Mouse (Mus musculus): Measurements from ENCODE around the gene Elp6.
A peak's percentile ranks its signal among the peaks of the same experiment; 100 is the strongest.
"Not testable (repeated sequence)": the region's sequence is repeated elsewhere in the genome, so short reads cannot be mapped to it uniquely, and the experiment has no call there.

Elp6 gene

GRCm38 (mm10) chr9:110315904-110316303, 10.9 kb downstream of the Elp6 start:
- DNase-seq (ENCODE audit: low read depth, low spot score) = no peak

- no peak for DNase-seq (ENCODE audit: low read depth, low spot score)
Observed at GRCm38 (mm10) chr9:110316503-110316902, 11.5 kb downstream of the Elp6 start.

DNA sequence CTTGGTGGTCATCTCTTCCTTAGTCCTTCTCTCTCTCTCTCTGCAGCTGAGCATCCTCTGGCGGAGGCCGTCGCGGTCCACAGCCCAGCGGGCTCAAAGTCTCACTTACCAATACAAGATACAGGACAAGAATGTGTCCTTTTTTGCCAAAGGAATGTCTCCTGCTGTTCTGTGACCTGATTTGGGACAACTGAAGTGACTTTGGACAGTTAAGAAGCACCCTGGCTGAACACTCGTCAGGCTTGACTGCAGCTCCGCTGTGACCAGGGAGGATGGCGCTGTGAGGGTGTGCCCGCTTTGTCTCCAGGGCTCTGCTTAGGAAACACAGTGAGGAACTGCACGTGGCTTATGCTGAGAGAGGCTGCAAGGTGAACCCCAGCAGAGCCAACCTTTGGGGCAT, 15.8 kb downstream of the Elp6 start:
- DNase-seq (ENCODE audit: low read depth, low spot score) = no peak

DNA sequence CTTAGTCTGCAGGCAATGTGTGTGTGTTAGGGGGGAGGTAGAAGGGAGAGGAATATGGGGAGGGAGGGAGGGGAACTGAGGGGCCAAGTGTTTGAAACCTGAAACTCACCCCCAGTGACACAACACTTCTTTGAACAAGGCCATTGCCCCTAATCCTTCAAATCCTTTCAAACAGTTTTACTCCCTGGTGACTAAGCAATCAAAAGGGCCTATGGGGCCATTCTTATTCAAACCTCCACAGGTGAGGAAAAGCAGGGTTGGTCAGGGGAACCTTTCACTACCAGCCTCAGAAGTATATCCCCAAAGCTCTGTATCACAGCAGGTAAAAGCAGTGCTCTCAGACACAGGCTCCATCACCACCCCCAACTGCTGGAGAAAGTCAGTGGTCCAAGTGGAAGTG, 18.0 kb downstream of the Elp6 start:
- no peak for DNase-seq (ENCODE audit: low read depth, low spot score)

- DNase-seq (ENCODE audit: low read depth, low spot score) = no peak
Observed at GRCm38 (mm10) chr9:110324181-110324580, 19.2 kb downstream of the Elp6 start.

DNA sequence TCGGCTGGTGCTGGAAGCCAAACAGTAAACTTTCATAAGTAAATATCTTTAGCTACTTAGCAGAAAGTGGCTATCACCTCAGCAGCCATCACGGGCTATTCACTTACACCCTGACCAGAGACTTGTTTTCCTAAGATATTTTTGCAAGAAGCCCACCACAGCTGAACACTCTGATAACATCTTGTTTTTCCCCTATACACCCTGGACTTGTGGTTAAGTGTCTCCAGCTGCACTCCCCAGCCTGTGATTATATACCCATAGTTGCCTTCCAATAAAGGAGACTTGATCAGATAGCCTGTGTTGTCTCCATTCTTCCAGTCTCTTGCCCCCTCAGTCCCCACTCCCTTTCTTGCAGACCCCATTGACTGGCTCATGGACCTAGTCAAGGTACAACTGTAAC, 23.2 kb downstream of the Elp6 start:
- no peak for DNase-seq (ENCODE audit: low read depth, low spot score)

DNA sequence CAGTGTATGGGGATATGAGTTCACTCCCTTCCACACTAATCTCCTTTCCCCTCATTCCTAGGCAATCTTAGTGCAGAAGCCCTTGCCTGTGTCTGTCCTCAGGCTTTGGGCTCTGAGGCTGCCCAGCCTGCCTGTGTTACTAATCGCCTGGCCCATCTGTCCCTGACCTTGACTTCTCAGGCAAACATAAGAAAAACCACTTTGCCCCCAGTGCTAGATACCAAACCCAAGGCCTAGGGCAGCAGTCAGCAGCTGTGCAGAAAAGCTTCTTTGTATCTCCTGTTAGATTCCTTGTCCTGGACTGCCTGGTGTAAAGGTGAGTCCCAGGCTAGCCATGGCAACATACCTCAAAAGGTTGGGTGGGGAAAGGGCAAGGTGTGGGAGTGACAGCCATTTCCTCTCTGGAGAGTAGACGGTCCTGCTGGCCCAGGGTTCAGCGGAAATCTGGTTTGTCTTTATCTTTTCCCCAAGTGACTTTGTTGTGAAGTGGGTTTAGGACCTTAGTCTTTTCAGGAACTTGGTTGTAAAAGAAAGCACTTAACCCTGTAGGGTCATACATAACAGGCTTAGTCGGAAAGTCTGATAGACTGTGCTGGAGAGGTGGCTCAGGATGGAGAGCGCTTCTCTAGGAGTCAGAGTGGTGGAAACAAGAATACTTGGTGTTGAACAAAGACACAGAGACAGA, 24.1 kb downstream of the Elp6 start:
- DNase-seq (ENCODE audit: low read depth, low spot score) = peak; percentile 31

DNA sequence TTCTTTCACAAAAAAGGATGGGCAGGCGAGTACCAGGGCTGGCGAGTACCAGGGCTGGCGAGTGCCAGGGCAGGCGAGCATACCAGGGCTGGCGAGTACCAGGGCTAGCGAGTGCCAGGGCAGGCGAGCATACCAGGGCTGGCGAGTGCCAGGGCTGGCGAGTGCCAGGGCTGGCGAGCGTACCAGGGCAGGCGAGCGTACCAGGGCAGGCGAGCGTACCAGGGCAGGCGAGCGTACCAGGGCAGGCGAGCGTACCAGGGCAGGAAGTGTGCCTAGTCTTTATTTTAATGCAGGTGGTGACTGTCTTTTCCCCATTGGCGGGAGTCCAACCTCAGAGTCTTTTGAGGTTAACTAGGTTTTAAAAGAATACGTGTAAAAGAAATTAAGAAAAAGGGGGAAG, 24.7 kb downstream of the Elp6 start:
- DNase-seq (ENCODE audit: low read depth, low spot score) = peak; percentile 54

DNA sequence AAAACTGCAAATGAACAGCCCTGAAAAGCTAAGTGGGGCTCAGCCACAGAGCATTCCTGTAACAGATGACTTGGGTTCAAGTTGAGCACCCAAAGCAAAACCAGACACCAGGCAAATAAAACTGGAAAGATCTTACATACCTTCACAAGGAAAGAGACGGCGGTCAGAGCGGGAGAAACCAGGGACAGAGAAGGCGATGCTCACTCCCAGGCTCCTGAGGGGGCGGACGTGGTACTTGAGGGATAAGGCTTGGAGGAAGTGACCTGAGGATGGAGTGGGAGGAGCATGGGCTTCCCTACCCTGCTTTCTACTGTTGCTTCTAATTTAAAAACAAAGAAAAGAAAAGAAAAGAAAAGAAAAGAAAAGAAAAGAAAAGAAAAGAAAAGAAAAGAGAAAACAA, 25.4 kb downstream of the Elp6 start:
- DNase-seq (ENCODE audit: low read depth, low spot score) = no peak

DNA sequence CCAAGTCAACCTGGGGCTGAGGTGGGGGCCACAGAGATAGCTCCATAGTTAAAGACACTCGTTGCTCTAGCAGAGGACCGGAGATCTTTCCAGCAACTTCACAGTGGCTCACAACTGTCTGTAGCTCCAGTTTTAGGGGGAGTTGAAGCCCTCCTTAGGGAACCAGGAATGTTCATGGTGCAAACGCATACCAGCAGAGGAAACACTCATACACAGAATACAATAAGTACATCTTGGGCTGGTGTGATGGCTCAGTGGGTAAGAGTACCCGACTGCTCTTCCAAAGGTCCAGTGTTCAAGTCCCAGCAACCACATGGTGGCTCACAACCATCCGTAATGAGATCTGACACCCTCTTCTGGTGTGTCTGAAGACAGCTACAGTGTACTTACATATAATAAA, 25.9 kb downstream of the Elp6 start:
- DNase-seq (ENCODE audit: low read depth, low spot score) = not testable (repeated sequence)

GRCm38 (mm10) chr9:110333135-110333895, 28.3 kb downstream of the Elp6 start, which contains the start of gene Scap:
TSS of gene Scap (plus strand) at chr9:110333288.
- DNase-seq (ENCODE audit: low read depth, low spot score) = peak; percentile 95

GRCm38 (mm10) chr9:110333896-110334259, 28.9 kb downstream of the Elp6 start:
- DNase-seq (ENCODE audit: low read depth, low spot score) = no peak

DNA sequence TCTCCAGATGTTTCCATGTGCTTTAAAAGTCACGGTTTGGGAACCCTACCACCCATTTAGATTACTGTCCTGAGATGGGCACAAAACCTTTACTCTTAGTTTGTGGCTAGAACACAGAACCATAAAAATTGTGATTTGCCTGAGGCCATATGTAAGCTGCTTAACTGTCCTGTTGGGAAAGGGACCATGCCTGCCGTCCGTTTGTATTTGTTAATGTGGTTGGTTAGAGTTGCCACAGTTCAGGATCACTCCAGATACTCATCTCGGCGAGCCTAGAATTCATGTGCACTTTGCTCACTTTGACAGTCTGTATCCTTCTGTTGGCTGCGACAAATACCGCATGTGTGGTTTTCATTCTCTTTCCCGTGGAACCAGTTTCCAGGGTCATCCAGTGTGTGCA, 29.9 kb downstream of the Elp6 start:
- DNase-seq (ENCODE audit: low read depth, low spot score) = no peak

DNA sequence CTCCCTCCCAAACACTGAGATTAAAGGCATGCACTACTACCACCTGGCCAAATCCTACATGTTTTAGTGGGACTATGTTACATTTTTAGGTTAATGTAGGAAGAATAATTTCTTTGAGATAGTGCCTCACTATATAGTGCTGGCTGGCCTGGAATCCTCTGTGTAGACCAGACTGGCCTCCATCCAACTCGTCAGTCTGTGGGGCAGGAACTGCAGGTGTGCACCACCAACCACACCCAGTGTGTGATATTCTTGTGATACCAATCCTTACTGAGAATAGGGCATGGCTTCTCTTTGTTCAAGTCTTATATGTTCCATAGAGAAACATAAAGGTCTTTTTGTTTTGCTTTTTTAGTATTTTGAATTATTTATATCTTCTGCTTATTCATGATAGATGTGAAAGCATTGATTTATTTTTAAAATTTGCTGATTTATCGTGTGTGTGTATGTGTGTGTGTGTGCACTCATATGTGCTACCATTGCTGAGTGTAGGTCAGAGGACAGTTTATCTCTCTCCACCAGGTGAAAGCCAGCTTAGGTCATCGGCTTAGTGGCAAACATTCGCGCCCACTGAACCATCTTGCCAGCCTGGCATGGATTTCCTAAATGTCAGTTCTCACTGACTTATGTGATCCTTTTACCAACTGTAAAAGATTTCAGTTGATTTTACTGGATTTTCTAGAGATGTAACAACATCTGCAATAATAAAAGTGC, 35.2 kb downstream of the Elp6 start:
- DNase-seq (ENCODE audit: low read depth, low spot score) = no peak

- no peak for DNase-seq (ENCODE audit: low read depth, low spot score)
Observed at GRCm38 (mm10) chr9:110342008-110342407, 37.0 kb downstream of the Elp6 start.

- DNase-seq (ENCODE audit: low read depth, low spot score) = no peak
Observed at GRCm38 (mm10) chr9:110343805-110344204, 38.8 kb downstream of the Elp6 start.

- no peak for DNase-seq (ENCODE audit: low read depth, low spot score)
Observed at GRCm38 (mm10) chr9:110345057-110345739, 40.2 kb downstream of the Elp6 start.

- DNase-seq (ENCODE audit: low read depth, low spot score) = no peak
Observed at GRCm38 (mm10) chr9:110348899-110349298, 43.9 kb downstream of the Elp6 start.

- no peak for DNase-seq (ENCODE audit: low read depth, low spot score)
Observed at GRCm38 (mm10) chr9:110350188-110350587, 45.2 kb downstream of the Elp6 start.

DNA sequence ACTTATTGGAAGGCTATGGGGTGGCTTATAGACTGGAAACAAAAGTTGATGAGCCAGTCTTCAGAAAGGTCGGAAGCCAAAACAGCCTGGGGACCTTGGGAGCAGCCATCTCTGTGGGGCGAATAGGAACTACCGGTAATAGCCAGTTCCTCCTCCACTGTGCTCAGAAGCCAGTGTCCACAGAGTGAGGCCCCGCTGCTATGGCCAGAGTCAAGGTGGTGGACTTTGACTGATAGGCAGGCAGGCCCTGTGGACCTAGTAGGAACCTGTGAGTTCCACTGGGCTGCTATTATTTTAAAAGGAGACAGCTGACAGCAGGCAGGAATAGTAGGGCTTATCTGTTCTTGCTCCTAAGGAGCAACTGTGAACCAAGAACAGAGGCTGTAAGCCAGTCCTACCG, 45.6 kb downstream of the Elp6 start:
- no peak for DNase-seq (ENCODE audit: low read depth, low spot score)

- no peak for DNase-seq (ENCODE audit: low read depth, low spot score)
Observed at GRCm38 (mm10) chr9:110351350-110351749, 46.4 kb downstream of the Elp6 start.

Measured in CD4-positive helper T cell, adult 2 months (primary cell).